Mouse (Mus musculus) lung, adult 18-20 months (tissue): Measurements from ENCODE around the gene Dtymk.
"Not testable (repeated sequence)": the region's sequence is repeated elsewhere in the genome, so short reads cannot be mapped to it uniquely, and the experiment has no call there.

Source experiments
- DNase-seq, 2 experiments: peaks; one replicate each; pipeline ENCODE4 v3.0.0; 2022; ENCODE audit warnings: mixed read lengths in 2 of 2

The Dtymk gene

DNA sequence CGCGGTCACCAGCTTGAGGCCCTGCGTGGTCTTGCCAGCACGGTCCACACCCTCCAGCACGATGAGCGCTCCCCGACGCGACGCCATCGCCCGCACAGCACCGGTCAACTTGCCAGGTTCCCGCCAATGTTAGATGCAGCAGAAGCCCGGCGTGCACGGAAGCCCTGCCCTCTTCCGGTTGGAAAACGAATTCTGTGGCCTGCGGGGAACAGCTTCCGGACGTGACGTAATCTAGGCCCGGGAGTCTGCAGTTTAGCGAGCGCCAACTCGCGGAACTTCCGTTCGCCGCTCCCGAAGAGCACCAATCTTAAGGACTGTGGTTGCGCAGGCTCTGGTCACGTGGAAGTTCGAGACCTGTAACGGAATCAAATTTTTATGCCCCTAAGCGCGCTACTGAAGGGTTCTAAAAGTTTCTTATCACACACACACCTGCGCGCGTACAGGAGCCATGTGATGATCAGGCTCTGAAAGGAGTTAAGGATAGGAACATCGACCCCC is at the start of gene Dtymk:
Gene Dtymk, minus strand, starts transcription at position 194 of the 498 bp plus-strand sequence.
- DNase-seq, result peak; percentile 95 to 96

DNA sequence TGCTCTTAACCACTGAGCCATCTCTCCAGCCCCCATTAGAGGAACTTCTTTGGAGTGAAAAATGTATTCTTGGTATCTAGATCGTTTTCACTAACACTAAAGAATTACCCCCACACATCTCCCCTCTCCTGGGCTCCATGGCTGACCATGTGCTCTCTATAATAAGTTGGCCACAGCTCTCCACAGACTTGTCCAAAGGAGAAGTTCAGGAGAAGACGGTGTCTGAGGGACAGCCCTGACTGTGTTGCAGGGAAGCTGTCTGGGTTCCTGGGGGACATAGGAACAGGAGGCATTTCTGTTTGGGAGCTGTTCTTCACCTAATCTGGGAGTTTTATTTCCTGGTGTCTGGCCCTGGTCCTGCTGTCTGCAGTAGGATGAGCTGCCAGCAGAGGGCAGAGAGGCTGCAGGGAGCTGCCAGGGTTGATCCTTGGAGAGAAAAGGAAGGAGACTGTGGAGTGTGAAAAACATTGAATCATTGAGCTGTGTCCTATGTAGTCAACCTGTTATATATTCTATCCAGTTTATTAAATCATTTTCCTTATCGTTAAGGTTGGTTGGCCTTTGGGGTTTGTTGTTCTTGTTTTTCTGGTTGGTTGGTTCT is 44.1 kb upstream of the Dtymk start:
- DNase-seq, result not testable (repeated sequence)

DNA sequence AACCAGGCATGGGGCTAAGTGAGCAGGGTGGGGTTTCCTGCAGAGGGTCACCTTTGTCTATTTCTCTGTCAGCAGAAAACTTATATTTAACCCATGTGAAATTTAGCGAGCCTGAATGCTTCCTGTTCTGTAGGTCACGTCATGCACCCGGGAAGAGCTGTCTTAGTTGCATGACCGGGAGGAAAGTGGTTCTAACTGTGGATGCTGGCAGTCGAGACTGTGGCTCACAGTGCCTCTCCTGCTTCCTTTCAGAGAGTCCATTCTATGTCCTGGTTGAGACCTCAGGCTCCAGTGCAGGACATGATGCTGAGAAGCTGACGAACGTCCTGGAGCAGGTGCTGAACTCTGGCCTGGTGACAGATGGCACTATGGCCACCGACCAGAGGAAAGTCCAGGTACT is 36.8 kb upstream of the Dtymk start:
- DNase-seq, result not testable (repeated sequence)

DNA sequence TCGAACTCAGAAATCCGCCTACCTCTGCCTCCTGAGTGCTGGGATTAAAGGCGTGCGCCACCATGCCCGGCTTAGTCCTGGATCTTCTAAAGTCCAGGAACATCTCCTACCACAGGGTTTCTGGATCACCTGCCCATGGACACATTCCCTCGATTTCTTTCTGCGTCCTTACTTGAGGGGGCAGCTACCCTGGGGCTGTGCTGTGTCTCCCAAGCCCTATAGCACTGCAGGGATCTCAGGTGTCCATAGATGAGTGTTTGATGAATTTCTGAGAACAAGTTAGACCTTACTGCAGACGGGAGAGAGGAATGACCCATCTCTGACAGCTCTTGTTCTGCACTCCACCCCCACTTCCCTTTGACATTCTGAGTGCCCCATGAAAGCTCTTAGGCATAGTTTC is 35.6 kb upstream of the Dtymk start:
- no peak for DNase-seq

DNA sequence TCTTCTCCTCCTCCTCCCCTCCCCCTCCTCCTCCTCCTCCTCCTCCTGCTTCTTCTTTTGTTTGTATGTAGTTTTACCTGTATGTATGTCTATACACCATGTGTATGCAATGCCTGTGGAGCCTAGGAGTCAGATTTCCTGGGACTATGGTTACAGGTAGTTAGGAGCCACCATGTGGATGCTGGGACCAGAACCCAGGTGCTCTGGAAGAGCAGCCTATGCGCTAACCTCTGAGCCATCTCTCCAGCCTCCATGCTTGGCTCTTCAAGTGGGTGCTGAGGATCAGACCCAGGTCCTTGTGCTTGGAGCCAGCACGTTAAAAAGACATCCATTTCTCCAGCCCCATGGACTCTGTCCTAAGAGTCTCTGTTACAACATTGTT is 34.8 kb upstream of the Dtymk start:
- no peak for DNase-seq

DNA sequence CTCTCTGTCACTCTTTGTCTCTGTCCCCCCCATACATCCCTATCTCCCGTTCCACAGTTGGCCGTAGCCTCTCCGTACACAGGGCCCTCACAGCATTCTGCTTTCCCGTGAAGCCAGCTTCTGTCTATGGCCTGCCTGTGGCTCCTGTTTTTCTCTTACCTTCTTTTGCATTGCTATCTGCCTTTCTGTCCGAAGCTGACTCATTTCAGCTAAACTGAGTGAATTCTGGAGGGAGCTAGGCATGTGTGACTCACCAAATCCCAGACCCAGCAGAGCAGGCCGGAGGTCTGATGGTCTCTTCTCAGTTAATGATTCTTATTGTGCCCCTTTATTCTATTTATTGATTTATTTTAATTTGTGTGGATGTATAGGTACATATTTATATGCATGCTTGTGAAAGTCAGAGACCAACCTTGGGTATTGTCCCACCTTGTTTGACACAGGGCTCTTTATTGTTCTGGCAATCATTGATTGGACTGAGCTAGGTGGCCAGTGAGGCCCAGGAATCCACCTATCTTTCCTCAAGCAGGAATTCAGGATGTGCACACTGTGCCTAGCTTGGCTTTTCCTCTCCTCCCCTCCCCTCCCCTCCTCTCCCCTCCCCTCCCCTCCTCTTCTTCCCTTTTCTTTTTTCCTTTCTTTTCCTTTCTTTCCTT is 34.3 kb upstream of the Dtymk start:
- DNase-seq, result no peak

DNA sequence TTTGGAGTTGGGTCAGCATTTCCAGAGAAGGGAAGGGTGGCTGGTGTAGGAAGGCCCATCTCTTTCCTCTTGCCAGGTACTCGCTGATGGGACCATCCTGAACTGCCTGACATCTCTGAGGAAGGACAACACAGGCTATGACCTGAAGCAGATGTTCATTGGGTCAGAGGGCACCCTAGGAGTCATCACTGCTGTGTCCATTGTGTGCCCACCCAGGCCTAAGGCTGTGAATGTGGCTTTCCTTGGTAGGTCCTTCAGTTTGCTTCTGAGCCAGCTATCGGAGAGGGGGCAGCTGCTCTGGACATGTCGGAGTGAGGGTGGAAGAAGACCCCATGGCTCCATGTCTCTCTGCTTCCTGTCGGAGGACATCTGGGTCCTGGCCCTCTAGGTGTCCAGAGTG is 33.5 kb upstream of the Dtymk start:
- DNase-seq, result no peak

DNA sequence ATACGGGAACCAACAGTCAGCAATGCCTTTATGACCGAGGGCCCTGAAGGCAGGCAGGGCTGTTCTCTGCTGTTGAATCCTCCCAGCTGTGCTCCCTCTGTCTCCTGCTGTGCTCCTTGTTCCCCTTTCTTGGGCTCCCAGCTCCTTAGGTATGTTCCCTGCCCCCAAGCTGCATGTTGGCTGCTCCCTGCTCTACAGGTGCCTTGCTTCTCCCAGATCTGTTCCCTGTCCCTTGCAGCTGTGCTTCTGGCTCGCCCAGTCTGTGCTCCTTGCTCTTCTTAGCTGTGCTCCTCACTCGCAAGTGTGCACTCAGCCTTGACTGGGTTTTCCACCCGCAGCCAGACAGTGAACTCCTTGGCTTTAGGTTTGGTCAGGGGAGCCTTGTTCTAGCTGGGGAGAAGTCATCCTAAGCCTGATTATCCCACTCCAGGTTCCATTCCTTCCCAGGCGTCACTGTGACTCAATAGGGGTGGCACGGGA is 33.0 kb upstream of the Dtymk start:
- DNase-seq, result no peak

DNA sequence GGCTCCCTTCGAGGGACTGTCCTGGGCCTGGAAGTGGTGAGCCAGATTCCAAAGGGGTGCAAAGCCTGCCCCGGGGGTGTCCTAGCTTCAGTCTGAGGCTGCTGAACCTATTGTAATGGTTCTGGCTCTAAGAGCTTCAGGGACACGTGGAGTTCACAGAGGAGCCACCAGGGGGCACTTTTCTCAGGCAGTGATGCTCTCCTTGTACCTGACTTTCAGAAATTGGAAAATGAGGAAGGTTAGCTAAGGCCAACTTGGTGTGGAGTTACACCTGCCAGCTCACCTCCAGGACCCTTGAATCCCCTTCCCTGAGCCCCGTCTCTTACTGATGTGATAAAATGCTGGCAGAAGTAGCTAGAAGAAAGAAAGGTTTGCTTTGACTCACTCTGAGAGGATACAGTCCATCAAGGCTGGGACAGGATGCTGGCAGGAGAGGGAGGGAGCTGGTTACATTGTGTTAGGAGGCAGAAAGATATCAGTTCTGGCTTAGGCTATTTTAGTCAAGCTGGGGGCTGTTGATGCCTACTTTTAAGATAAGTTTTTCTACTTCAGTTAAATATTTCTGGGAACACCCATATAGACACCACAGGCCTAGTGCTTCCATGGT is 31.1 kb upstream of the Dtymk start:
- DNase-seq, result not testable (repeated sequence)

DNA sequence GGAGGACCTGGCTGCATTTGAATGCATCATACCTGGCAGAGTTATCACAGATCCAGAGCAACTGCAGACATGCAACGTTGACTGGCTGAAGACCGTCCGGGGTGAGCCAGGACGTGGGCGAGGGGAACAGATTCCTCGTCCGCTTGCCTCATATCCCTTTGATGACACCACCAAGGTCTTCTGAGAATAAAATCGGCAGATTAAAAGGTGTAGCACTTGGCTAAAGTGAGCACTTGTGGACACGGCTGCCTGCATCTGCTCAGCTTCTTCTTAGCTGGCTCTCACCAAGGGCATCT is 24.8 kb upstream of the Dtymk start:
- DNase-seq, result no peak

DNA sequence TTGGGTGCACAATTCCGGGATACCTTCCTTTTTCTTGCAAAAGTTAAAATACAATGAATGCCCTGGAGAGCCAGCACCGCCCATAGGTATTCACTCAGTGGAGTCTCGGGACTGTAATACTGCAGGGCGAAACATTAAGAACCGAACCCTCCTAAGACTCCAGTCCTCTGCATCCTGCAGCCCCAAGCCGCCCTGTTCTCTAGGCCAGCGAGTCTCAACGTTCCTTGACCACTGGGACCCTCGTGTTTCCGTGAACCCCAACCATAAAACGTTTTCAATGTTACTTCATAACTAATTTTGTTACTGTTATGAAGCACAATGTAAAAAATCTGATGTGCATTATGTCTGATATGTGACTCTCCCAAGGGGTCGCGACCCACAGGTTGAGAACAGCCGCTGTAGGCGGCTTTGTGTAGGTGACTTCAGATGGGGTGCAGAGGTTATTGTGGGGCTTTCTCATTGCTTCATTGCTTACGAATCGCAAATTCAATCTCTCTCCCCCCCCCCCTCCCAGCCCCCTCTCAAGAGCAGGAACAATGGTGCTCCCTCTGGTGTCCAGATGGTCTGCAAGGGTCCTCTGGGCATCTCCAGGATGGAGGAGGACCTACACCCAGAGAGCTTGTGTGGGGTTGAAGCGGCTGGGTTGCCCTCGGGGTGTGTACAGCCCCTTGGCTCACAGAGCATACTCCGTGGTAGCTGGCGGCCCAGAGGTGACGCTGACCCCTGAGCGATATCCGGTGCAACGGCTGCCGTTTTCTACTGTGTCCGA is 24.2 kb upstream of the Dtymk start:
- no peak for DNase-seq

DNA sequence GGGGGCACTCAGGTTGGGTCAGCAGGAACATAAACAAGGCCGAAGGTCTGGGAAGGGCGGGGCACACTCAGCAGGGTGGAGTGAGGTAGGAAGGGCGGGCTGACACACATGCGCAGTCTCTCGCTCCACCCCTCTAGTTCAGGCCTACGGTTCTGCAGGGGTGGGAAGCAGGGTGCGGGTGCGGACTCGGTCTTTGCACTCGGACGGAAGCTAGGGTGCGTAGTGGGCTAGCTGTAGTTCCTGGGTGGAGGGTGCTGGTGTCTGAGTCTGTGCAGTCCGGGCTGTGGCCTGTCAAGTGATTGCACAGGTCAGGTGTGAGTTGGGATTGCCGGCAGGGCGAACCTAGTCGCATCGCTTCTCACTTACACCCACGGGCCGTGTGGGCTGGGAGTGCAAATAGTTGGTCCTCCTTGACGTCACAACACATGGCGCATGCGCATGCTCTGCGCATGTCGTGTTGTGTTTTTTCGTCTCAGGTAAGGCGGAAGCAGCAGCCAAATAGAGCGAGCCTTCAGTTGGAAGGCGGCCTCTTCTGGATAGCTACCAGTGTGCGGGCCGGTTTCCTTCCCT is 23.5 kb upstream of the Dtymk start:
- peak; percentile 96 for DNase-seq

DNA sequence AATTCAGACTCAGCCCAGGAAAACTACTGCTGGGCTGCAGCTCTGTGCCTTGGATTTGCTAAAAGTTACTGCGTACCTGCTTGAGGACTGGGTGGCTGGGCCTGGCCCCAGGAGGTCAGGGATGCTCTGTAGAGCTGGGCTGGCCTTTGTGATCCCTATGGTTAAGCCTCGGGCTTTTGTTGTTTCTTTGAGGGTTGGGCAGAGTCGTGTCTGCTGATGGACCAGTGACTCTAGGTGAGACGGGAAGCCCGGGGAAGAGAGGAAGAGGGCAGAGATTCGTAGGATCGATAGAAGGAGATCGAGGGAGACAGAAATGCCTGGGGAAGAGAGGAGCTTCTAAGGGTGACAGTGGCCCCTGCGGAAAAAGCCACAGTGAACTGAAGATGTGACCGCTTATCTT is 22.9 kb upstream of the Dtymk start, which contains the start of gene D2hgdh:
Gene D2hgdh, plus strand, starts transcription at position 301 of the 400 bp plus-strand sequence.
- DNase-seq, result no peak

DNA sequence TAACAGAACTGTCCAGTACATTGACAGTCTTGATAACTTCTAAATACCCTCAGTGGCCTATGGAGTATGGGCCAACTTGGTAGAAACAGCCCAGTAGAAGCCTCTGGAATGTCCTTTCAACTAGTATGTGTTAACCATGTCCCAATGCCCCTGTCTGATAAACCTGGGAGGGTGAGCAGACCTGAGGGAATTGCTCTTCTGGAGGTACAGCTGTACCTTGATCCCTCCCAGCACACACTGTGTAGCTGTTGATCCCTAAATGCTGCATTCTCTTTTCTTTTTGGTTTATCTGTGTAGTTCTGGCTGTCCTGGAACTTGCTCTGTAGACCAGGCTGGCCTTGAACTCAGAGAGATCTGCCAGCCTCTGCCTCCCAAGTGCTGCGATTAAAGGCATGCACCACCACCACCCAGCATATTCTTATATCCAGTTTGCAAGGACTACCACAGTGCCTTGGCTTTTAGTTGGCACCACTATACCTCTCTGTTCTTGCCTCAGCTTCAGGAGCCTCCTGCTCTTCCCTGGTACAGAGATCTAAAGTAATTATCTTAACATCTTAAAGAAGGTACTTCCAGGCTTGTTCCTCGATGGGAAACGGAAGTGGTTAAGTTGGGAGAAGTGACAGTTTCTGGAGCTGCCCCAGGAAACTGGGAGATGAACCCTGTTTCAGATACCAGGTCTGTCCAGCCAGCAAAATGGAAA is 22.2 kb upstream of the Dtymk start:
- DNase-seq, result no peak

DNA sequence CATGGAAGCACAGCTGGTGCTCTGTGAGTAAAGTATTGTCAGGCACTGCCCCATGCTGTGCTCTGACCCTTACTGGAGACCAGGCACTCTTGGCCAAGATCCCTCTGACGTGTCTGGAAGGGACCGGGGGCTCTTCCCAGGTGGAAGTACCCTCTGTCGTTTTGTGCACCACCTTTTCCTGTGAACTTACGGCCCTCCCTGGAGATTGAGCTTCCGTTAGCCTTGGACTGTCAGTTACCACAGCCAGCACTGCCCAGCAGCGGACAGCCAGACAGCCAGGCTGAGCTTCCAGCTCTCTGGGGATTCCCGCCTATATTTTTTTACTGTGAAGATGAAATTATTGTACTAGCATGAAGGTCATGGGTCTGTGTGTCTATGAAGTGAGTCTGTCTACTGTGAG is 17.0 kb upstream of the Dtymk start:
- no peak for DNase-seq

DNA sequence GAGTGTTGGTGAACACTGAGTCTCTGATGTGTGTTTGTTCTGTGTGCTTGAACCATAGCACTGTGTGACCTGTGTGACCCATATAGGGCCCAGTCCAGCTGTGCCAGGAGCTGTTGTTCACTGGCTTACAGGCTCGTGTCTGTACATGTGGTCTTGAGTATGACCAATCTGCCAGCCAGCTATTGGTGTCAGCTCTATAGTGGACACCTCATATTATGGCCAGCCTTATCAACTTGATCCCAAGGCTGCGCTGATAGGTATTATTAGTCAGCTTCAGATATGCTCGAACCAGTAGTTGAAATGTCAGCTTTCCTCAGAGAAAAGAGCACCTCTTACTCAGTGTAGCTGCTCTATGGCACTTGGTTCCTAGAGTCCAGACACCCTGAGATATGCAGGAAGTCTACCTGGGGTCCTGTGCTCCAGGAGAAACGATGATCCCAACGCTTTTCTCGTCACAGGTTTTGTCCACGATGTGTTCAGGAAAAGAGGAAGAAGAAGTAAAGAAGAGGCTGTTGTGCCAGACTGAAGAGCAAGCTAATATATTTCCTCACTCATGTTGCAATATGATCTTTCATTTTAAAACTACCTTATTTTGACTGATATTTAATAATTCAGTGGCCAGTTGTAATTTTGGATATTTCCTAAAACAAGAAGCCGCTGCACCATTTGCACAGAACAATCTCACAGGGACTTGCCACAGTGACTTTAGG is 16.2 kb upstream of the Dtymk start:
- no peak for DNase-seq

DNA sequence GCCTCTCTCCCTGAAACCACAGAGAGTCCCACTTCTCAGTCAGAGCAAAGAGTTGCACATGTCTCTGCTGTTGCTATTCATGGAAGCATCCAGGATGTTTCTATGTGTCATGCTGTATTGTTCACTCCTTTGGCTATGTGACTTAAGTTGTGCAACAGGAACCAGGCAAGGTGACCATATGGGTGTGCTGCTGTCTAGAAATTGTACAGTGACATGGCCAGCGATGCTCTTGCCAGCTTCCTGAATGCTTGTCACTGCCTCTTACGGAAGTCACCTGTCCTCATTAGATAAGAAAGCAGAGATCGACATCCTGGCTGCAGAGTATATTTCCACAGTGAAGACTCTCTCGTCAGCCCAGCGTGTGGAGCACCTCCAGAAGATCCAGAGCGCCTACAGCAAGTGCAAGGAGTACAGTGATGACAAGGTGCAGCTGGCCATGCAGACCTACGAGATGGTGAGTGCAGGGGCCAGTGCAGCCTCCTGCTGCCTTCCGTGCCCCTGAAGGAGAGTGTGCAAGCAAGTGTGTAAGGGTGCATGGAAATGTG is 9.8 kb upstream of the Dtymk start:
- no peak for DNase-seq

DNA sequence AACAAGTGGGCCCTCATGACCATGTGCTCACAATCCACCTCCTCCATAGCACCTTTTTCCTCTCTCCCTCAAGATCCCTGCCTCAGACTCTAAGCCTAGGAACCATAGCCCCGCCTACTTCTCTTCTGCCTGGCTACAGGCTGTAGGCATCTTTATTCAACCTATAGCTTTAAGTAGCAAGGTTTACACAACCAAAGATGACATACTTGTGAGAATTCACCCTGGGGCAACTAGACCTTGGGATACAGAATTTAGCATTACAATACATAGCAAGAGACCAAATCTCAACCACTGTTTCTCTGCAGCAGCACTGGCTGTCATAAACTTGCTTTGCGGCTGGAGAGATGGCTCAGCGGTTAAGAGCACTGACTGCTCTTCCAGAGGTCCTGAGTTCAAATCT is 8.3 kb upstream of the Dtymk start:
- DNase-seq, result no peak

DNA sequence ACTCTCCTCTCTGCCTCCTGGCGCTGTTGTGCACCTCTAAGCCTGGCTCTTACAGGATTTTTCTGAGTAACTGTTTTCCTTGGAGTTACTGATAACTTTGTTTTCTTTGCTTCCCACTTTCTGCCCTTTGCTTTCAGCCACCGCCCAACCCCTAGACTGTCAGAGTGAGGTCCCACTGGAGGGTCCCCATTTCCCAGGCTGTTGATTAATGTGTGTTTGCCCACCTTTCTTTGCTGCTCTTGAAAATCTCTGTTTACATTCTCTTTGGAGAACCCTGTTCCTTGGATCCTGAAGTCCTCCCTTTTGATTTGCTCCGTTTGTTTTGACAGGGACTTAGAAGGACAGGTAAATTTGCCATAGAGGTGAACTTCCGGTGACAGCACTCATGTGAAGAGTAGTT is 7.1 kb upstream of the Dtymk start:
- DNase-seq, result no peak

DNA sequence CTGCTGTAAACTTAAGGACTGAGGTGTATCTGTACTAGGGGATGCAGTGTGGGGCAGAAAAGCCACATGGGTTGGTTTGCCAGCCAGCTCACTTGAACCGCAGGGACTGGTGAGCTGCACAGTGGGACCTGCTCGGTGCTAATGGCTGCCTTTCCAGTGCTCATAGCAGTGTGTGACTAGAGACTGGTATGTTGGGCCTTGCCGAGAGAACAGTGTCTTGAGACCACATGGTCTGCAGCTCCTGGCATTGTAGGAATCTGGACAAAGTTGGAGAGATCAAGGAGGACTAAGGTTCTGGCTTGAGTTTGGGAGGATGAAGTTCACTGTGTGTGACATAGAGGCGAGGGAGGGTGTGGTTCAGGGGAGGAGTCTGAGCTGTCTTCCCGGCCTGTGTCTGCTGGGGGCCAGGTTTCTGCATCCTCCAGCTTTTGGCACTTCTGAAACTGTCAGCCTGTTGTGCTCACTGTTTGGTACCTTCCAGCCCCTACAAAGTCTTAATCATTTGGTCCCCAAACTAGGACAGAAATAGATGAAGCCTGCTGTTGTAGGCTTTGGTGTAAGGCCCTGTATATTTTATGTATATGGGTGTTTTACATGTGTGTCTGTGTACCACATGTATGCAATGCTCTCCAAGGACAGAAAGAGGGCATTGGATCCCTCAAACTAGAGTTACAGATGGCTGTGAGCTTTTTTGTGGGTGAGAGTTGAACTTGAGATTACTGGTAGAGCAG is 3.7 kb upstream of the Dtymk start:
- DNase-seq, result no peak

DNA sequence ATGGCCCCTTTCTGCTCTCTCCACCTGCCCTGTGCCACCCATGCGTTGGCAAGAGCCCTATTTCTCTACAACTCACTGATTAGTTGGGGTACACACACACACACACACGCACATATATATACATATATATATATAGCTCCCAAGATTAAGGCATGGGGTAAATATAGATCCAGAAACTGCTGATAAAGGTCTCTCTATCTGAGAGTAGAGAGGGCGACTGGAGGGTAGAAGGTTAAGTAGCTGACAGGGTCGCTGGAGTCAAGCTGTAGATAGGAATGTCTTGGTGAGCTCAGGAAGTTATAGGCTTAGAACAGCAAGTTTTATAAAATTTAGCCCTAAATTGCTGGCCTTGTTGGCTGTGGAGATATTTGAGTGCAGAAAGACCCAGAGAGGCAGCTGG is 3.1 kb upstream of the Dtymk start:
- no peak for DNase-seq
